Mouse (Mus musculus) thymus, postnatal 4 days (tissue): ENCODE results near the gene Pdp2.
"Not testable (repeated sequence)": the region's sequence is repeated elsewhere in the genome, so short reads cannot be mapped to it uniquely, and the experiment has no call there.

Experiments used
- DNase-seq: peaks from one replicate; pipeline ENCODE4 v3.0.0; 2021

The Pdp2 gene

GRCm38 (mm10) chr8:104633156-104633744, 42.0 kb downstream of the Pdp2 start:
- peak; percentile 6 for DNase-seq

GRCm38 (mm10) chr8:104635004-104635710, 43.9 kb downstream of the Pdp2 start:
- peak; percentile 3 for DNase-seq

- DNase-seq: no peak
Measured at GRCm38 (mm10) chr8:104638010-104638409, 46.8 kb downstream of the Pdp2 start.

DNA sequence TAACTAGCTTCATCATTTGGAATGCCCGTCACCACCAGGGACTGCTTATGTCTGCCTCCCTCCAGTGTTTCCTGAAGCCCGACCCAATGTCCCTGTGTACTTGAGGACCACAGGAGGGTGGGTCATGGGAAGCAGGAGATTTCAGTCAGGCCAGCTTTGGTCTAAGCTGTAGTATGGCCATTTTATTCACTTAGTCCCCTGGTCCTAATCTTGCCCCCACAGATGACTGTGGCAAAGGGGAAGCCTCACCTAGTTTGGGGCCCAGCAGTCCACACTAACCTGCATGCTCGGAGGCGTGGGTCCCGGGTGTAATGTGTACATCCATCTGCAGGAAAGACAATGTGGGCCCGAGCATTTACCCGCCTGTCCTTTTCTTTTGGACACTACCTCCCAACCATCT, 49.0 kb downstream of the Pdp2 start:
- no peak for DNase-seq

DNA sequence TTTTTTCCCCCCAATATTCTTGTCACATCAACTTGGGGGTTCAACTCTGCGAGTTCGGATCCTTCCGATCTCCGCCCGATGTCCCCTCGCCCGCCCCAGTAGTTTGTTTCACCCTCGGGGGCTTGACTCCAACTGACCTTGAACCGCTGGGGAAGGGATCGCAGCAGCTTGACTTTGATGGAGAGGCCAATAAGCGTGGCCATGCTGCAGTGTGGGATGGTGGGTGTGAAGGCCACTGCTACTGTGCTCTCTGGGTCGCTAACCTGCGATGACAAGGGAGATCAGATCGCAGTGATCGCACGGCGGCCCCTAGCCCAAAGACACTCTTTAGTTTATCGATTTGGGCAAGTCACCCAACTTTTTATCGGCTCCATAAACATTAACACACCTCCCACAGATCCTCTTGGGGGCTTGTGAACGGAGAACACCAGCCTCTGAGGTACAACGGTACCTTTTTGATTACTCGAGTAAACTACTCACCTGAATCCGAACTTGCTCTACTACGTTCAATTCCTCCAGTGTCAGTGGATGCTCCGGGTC, 49.6 kb downstream of the Pdp2 start:
- peak; percentile 15 for DNase-seq

DNA sequence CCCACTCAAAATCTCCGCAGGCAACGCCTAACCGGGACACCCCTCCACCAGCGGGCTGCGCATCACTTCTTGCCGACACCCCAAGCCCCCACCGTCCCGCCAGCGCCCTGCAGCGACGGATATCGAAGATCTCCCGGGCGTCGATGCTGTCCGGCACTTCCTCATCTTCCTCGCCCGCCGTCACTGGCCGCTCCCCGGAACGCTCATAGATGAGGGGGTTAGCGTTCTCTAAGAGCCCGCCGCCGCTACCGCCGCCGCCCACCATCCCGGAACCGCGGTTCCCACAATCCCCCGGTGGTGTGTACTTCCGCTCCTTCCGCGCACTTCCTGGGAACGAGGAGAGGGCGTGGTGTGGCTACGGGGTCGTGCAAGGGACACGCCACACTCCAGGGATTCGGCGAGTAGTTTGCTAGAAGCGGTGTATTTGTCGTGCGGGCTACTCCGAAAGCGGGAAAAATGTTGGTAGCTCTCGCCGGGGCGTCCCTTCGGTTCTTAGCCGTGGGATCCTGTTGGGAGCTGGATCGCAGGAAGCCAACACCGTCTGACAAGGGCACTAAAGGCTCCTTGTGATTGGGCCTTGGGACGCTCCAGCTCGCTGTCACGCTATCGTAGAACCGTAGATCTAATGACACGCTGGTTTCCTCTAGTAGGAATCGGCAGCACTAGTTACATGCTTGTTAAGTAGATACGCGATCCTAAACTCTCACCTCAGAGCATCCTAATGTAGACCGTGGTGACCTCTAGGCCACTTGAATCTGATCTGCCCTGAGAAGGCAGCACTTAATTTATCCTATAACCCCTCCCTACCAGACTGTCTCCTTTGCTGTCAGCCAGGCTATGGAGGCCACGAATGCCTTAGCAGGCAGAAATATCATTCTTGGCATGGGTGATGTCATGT, 50.4 kb downstream of the Pdp2 start, which contains the start of gene Ciao2b:
Ciao2b (minus strand) TSS at position 540 of the 898 bp plus-strand sequence.
- peak; percentile 88 for DNase-seq

GRCm38 (mm10) chr8:104642324-104642654, 51.0 kb downstream of the Pdp2 start:
- DNase-seq: no peak

DNA sequence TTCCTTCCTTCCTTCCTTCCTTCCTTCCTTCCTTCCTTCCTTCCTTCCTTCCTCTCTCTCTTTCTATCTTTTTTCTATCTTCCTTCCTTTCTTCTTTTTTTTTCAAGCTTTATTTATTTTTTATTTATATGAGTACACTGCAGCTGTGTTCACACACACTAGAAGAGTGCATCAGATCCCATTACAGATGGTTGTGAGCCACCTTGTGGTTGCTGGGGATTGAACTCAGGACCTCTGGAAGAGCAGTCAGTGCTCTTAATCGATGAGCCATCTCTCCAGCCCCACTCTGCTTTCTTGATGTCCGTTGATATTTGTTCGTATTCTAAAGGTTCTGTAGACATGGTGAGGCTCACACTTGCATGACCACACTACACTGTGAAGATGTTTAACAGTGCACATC, 52.9 kb downstream of the Pdp2 start:
- not testable (repeated sequence) for DNase-seq
